Comparison of ENCODE assay signal across 8 mouse cellular contexts in the genomic region with DNA sequence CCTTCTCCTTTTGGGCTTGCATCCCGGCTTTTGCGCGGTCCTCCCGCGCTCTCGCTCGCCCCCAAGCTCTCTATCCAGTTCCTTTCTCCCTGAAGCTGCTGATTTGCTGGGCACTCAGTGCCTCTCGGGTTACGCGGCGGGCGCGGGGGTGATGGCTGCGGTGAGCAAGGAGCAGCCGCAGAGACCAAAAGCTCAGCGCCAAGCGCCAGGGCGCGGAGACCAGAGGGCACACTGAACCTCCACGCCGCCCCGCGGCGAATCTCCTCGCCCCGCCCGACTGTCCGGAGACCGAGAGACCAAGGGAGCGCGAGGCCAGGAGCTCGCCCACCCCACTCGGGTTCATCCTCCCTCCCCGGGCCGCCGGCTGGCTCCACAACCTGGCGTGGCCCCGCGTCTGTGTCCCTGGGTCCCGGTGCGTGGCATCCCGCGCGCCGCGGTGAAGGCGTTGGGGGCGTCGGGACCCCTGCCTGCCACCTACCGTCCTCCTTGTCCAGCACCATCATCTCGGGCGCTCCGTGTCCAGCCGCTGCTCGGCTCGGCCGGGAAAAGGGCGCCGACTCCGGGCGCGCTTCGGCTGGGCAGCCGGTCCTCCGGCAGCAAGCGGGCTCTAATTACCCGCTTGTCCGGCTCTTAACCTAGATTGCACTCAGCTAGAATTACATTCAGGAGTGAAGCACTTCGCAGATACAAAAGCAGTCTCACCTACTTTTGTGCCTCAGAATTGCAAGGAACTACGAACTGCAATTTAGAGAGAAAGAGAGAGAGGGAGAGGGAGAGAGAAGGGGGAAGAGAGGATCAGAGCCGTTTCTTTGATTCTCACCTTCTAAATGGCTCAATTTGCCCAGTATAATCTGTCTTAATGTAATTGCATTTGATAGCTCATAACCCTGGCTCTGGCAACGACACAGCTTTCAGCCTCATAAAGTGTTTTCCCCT. TPM values are rescaled to one million over a fixed set of nuclear protein-coding genes. Genes with fewer than 3 reads are reported as not detected.
DNase-seq lines count a peak whose midpoint lies in the region; ATAC-seq and TF ChIP-seq lines count a peak whose summit lies in the region.

No protein-coding gene starts in this region.

- DNase-seq in kidney, adult 8-10 months: no peak
- DNase-seq in adrenal gland, postnatal 14 days: peak; percentile 61
- peak; percentile 68 for DNase-seq in embryonic facial prominence, embryonic 11.5 days (ENCODE audit: low spot score)
- no peak for DNase-seq in liver, adult 2 months (ENCODE audit: extremely low read depth, low read depth, low spot score)
- DNase-seq in retina, postnatal 7 days (ENCODE audit: low read depth, low spot score): peak; percentile 53
- DNase-seq in spleen, postnatal 4 days (ENCODE audit: low spot score in 2 of 2): no peak

- peak overlapping the region; percentile 52 for H3K4me3 ChIP-seq in kidney, embryonic 15.5 days (replicated peaks)
- H3K4me3 ChIP-seq in embryonic facial prominence, embryonic 11.5 days (ENCODE audit: low read depth, low read length): peak overlapping the region; percentile 60
- H3K4me3 ChIP-seq in liver, adult 2 months (ENCODE audit: insufficient read depth, low read depth, low read length): peak overlapping the region; percentile 9; the same call in 1 of the 2 replicates

- no peak for TF ChIP-seq CTCF in liver, adult 2 months (IDR thresholded peaks at IDR 0.05; ENCODE audit: low read depth, low read length)

- peak overlapping the region; percentile 98 for H3K4me2 ChIP-seq in kidney, embryonic 15.5 days
- peak overlapping the region; percentile 99 for H3K4me2 ChIP-seq in embryonic facial prominence, embryonic 11.5 days (ENCODE audit: low read depth, low read length)

- H3K27ac ChIP-seq in kidney, embryonic 15.5 days: peak overlapping the region; percentile 29; the same call in 1 of the 2 replicates
- H3K27ac ChIP-seq in embryonic facial prominence, embryonic 11.5 days (replicated peaks; ENCODE audit: low read depth, low read length): peak overlapping the region; percentile 52; the same call in 1 of the 2 replicates
- H3K27ac ChIP-seq in liver, adult 2 months (replicated peaks; ENCODE audit: insufficient read depth, low read depth, low read length): no peak overlapping the region

- H3K4me1 ChIP-seq in kidney, embryonic 15.5 days: peaks cover 25% of the 10 kb centered on the region
- no peaks in the 10 kb centered on the region for H3K4me1 ChIP-seq in embryonic facial prominence, embryonic 11.5 days (ENCODE audit: control insufficient read depth, insufficient read depth, low read length)
- no peaks in the 10 kb centered on the region for H3K4me1 ChIP-seq in liver, adult 2 months (ENCODE audit: control insufficient read depth, insufficient read depth, low read length)

- no peaks in the 10 kb centered on the region for H3K79me2 ChIP-seq in liver, adult 2 months (ENCODE audit: control insufficient read depth, insufficient read depth, low read length)

- no peaks in the 10 kb centered on the region for H3K36me3 ChIP-seq in kidney, embryonic 15.5 days
- H3K36me3 ChIP-seq in embryonic facial prominence, embryonic 11.5 days (replicated peaks; ENCODE audit: control insufficient read depth, insufficient read depth, low read depth, low read length): no peaks in the 10 kb centered on the region
- H3K36me3 ChIP-seq in liver, adult 2 months (ENCODE audit: control insufficient read depth, insufficient read depth, low read length): no peaks in the 10 kb centered on the region

- WGBS in kidney, embryonic 15.5 days: under 1% methylated on average over 72 of the region's 72 CpGs
- under 1% methylated on average over 66 of the region's 72 CpGs for WGBS in embryonic facial prominence, embryonic 11.5 days
- WGBS in liver, adult 2 months: 2% methylated on average over 72 of the region's 72 CpGs

- no peak for TF ChIP-seq POLR2A in liver, adult 2 months (IDR thresholded peaks at IDR 0.05; ENCODE audit: extremely low read depth, insufficient read depth, low read length)

- H3K9ac ChIP-seq in kidney, embryonic 15.5 days: peak overlapping the region; percentile 29
- peak overlapping the region; percentile 67 for H3K9ac ChIP-seq in embryonic facial prominence, embryonic 11.5 days (replicated peaks; ENCODE audit: low read length)
- no peak overlapping the region for H3K9ac ChIP-seq in liver, adult 2 months (ENCODE audit: low read depth, low read length)

- no peaks in the 10 kb centered on the region for H3K9me3 ChIP-seq in kidney, embryonic 15.5 days (replicated peaks)
- no peaks in the 10 kb centered on the region for H3K9me3 ChIP-seq in embryonic facial prominence, embryonic 11.5 days (replicated peaks; ENCODE audit: control insufficient read depth, low read length)

- ATAC-seq in kidney, embryonic 15.5 days (replicated peaks; ENCODE audit: low FRiP score): peak; percentile 61
- ATAC-seq in embryonic facial prominence, embryonic 11.5 days (replicated peaks; ENCODE audit: insufficient number of reproducible peaks, low FRiP score, low TSS enrichment, low read depth): peak; percentile 27
- peak; percentile 5 to 19; a peak in 1 of 4 replicates for ATAC-seq in hematopoietic stem cell, adult 5-6 weeks (replicated peaks in 1 of 2; ENCODE audit: insufficient read depth in 1 of 2, low FRiP score in 2 of 2, low TSS enrichment in 1 of 2, low read depth in 1 of 2, poor library complexity in 2 of 2, severe bottlenecking in 2 of 2)

- H3K27me3 ChIP-seq in kidney, embryonic 15.5 days: peaks cover 79% of the 10 kb centered on the region
- peaks cover 7% of the 10 kb centered on the region for H3K27me3 ChIP-seq in embryonic facial prominence, embryonic 11.5 days (ENCODE audit: control insufficient read depth, insufficient read depth, low read length)
- peaks cover 11% of the 10 kb centered on the region for H3K27me3 ChIP-seq in liver, adult 2 months (ENCODE audit: control insufficient read depth, insufficient read depth, low read length)

RNA-seq across cellular contexts. Expression of gene Lmo1, which starts 5.2 kb away (rescaled TPM):
- 8.9 and 9.0 TPM in 2 replicates for polyA plus RNA-seq in kidney, embryonic 15.5 days (2015; fragmentation: Nextera tagmentation; extraction: Ambion mirVana)
- 7.4 and 10.2 TPM in 2 replicates for total RNA-seq in adrenal gland, postnatal 14 days (2021)
- polyA plus RNA-seq in embryonic facial prominence, embryonic 11.5 days (2014; fragmentation: Nextera tagmentation; extraction: Ambion mirVana): 20.6 and 33.4 TPM in 2 replicates
- 3.4 and 7.3 TPM in 2 replicates for total RNA-seq in hematopoietic stem cell, adult 5-6 weeks (2017)
- total RNA-seq in liver, adult 2 months (2014; rRNA removed): not detected in 2 replicates
- not detected in 2 replicates for polyA plus RNA-seq in liver, adult 2 months (2012; rRNA removed)

Comparison
In these comparisons a context has a peak if more than half of its experiments do, and no peak if none do; other contexts are left out.
1. H3K4me3 ChIP-seq: peak in every context shown above with its lines; median percentile 60 in embryonic facial prominence, embryonic 11.5 days; 52 in kidney, embryonic 15.5 days; 9 in liver, adult 2 months.
2. DNase-seq: peak in adrenal gland, postnatal 14 days (single experiment), embryonic facial prominence, embryonic 11.5 days (single experiment) and retina, postnatal 7 days (single experiment); none in kidney, adult 8-10 months (0 of 2), liver, adult 2 months (single experiment) and spleen, postnatal 4 days (0 of 2).
3. Peak in every context shown above with its lines, with median percentiles within 50 percentile points of each other: ATAC-seq.